Mouse (Mus musculus) gastrocnemius, adult 2 months (tissue): Measurements from ENCODE around the gene Chrna4. TPM values are rescaled to one million over a fixed set of nuclear protein-coding genes. Genes with fewer than 3 reads are reported as not detected.

Source experiments
- DNase-seq: peaks from one replicate; pipeline ENCODE4 v3.0.0; 2022
- H3K27ac ChIP-seq: fragments of 200-600 bp; 2 replicates; pipeline ENCODE4 v1.8.1; 2022; ENCODE audit warnings: mild to moderate bottlenecking
- H3K4me3 ChIP-seq: fragments of 200-600 bp; 2 replicates; pipeline ENCODE4 v1.8.1; 2022; ENCODE audit warnings: mild to moderate bottlenecking, moderate library complexity
- CTCF ChIP-seq: fragments of 200-600 bp; IDR thresholded peaks from 2 replicates; pipeline ENCODE4 v1.8.1; 2022; ENCODE audit warnings: antibody characterized with exemption, mild to moderate bottlenecking, moderate library complexity
- intact Hi-C: fragments of 180-260 bp; cut with DNase I; formaldehyde crosslinking; loops from one replicate; pipeline ENCODE4 v1.15.1; 2025
- total RNA-seq, 2 experiments: library from RNA; stranded (reverse); gene quantifications; 2 replicates each; pipeline ENCODE4 v1.2.3; 2021

The Chrna4 gene
- total RNA-seq, 2 experiments from 2014 or later: not detected

GRCm38 (mm10) chr2:181058193-181058592 lies 14.8 kb upstream of the Chrna4 start:
- no peak for DNase-seq
- intact Hi-C loops: no loop called here
- Histone ChIP-seq H3K27ac (no peak overlapping the region), H3K4me3 (no peak overlapping the region)
- no peak for TF ChIP-seq CTCF

- DNase-seq: no peak
- H3K4me3 ChIP-seq: no peak overlapping the region
- TF ChIP-seq CTCF: no peak
- H3K27ac ChIP-seq: no peak overlapping the region
- intact Hi-C loops: no loop called here
These were observed 14.0 kb upstream of the Chrna4 start for GRCm38 (mm10) chr2:181057341-181057740.

GRCm38 (mm10) chr2:181052171-181052570 lies 8.8 kb upstream of the Chrna4 start:
- Histone ChIP-seq H3K27ac (no peak overlapping the region), H3K4me3 (no peak overlapping the region)
- intact Hi-C loops: no loop called here
- DNase-seq: no peak
- no peak for TF ChIP-seq CTCF

DNA sequence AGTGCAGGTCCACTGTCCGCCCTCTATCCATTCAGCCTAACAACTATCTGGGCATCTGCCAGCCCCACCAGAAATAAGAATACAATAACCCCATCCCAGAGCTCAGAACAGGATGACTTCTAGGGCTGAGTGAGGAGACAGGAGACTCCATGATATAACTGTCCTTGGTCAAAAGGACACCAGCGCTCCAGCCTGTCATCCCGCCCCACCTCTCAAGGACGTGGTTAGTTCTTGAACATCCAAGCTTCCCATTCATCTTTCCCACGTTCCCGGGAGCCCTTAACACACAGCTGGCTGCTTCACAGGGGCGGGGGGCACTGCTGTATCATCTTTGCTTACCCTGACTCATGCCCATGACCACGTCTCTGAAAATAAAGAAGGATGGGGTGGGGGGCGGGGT lies 5.6 kb upstream of the Chrna4 start:
- no peak for DNase-seq
- Histone ChIP-seq H3K4me3 (no peak overlapping the region), H3K27ac (no peak overlapping the region)
- TF ChIP-seq CTCF: no peak
- intact Hi-C loops: no loop called here

DNA sequence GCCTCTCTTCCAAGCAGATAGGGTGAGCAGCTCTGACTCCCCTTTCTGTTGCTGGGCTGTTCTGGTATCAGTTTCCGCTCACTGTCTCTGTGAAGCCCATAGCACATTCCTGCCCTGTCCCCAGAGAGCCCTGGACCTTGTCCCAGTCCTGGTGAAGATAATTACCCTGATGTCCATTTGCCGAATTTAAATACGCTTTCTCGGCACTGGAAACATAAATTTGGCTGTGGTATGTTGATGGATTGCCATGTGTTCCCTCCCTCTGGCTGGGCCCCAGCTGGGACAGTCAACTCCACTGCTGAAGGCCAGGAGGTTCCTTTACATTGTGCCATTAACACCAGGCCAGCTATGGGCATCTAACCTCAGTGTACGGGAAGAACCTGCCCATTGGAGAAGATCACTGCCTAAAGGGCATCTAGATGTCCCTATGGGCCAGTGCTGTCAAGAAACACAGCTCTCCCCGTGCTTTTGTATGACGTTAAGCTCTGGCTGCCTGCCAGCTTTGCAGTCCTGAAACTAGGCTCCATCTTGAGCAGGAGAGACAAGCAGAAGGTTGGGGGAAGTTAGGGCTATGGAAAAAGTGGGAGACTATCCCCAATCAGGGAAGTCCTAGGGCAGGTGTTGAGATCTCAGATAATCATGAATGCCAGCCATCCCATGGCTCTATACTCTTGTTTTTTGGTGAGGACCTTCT lies 5.1 kb upstream of the Chrna4 start:
- Histone ChIP-seq H3K4me3 (no peak overlapping the region), H3K27ac (no peak overlapping the region)
- DNase-seq: peak; percentile 33
- no peak for TF ChIP-seq CTCF
- intact Hi-C loops: no loop called here

DNA sequence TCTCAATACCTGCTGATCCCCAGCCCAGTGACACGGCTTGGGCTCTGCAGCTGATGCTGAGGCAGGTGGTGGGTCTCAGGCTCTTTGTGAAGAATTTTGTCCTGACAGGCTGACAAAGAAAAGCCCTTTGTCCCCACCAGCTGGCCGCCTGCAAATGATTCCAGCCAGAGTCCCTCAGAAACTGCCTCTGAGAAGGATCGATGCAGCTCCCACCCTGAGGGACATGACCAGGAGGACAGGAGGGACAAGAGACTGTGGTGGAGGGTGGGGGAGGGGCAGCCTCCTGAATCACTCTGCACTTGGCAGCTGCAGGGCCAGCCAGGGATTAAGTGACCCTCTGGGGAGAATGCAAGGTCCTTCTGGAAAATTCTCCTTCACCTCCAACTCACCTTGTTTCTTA lies 655 bp upstream of the Chrna4 start:
- intact Hi-C loops: no loop called here
- TF ChIP-seq CTCF: no peak
- DNase-seq: no peak
- H3K27ac ChIP-seq: no peak overlapping the region
- H3K4me3 ChIP-seq: no peak overlapping the region

DNA sequence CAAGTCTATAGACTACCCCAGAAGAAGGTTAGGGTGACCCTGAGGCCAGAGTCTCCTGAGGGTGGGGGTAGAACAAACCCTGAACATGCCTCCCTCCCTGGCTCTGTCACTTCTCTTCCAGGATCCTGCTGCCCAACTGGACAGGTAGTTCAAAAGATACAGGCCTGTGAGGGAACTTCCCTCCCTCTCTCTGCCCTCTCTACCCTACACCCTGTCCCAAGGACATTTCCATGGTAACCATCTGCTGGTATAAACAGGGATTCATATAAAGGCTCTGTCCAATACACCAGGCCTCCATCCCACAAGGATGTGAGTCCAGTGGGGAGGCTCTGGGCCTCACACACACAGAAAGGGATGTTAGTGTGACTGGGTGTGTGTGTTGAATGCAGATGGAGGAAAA lies 970 bp downstream of the Chrna4 start:
- no peak for TF ChIP-seq CTCF
- Histone ChIP-seq H3K27ac (no peak overlapping the region), H3K4me3 (no peak overlapping the region)
- intact Hi-C loops: no loop called here
- DNase-seq: no peak

- no peak for TF ChIP-seq CTCF
- Histone ChIP-seq H3K4me3 (no peak overlapping the region), H3K27ac (no peak overlapping the region)
- intact Hi-C loops: no loop called here
- no peak for DNase-seq
These were observed 1.4 kb downstream of the Chrna4 start for GRCm38 (mm10) chr2:181041941-181042340.

- Histone ChIP-seq H3K27ac (no peak overlapping the region), H3K4me3 (peak overlapping the region; percentile 75)
- TF ChIP-seq CTCF: no peak
- DNase-seq: no peak
- intact Hi-C loops: no loop called here
These were observed 4.0 kb downstream of the Chrna4 start for GRCm38 (mm10) chr2:181039356-181039680.

DNA sequence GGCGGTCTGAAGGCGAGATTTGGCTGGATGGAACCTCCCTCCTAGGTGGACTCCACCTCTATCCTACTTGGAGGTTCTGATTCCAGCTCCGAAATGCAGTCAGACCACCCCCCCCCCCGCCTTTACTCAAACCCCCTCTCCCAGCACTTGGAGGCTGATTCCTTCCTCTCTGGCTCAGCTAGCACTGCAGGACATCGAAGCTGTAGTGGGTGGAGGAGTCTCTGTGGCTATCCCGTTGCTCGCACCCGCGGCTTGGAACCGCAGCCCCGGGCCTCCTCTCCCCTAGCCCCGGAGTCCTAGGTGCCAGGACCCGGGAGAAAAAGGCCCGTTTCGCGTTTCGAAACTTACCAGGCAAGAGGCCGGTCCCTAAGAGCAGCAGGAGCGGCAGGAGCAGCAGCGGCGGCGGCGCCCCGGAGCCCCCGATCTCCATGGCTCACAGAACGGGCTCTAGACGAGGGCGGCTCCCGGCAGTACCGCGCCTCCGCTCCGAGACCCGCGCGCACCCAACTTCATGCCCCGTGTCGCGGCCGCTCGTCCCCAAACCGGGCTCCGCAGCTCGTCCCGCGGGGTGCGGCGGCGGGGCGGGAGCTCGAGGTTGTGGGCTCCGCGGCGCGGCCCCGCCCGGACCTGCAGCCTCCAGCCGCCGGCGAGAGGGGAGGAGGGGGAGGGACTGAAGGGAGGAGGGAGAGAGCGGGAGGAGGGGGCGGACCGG lies 4.5 kb downstream of the Chrna4 start:
- TF ChIP-seq CTCF: no peak
- intact Hi-C loops: no loop called here
- H3K27ac ChIP-seq: no peak overlapping the region
- DNase-seq: peak; percentile 40
- peak overlapping the region; percentile 75 for H3K4me3 ChIP-seq

- DNase-seq: no peak
- no peak overlapping the region for H3K27ac ChIP-seq
- no peak for TF ChIP-seq CTCF
- intact Hi-C loops: no loop called here
- no peak overlapping the region for H3K4me3 ChIP-seq
These were observed 6.8 kb downstream of the Chrna4 start for GRCm38 (mm10) chr2:181036561-181036960.

DNA sequence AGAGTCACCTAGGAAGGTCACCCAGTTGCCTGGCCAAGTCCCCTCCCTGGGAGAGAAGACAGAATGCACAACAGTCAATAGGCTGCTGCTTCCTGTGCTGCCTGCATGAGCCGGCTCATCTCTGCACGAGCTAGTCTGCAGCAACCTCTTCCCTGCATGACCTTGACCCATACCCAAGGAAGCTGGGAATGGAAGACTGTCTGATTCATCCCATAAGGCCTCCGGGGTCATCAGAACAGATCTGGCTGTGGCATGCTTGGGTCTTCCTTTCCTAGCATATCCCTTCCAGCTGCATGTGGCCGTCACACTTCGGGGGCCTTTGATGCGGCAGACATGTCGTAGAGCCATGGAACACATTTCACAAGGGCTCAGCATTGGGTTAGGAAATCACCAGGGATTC lies 8.2 kb downstream of the Chrna4 start:
- DNase-seq: no peak

GRCm38 (mm10) chr2:181033310-181033709 lies 10.0 kb downstream of the Chrna4 start:
- intact Hi-C loops: no loop called here
- Histone ChIP-seq H3K4me3 (no peak overlapping the region), H3K27ac (no peak overlapping the region)
- no peak for TF ChIP-seq CTCF
- DNase-seq: no peak

More for the DNA sequence above, 8.2 kb downstream of the Chrna4 start:
- no peak overlapping the region for H3K27ac ChIP-seq
- TF ChIP-seq CTCF: no peak
- intact Hi-C loops: no loop called here
- no peak overlapping the region for H3K4me3 ChIP-seq

GRCm38 (mm10) chr2:181032407-181032806 lies 10.9 kb downstream of the Chrna4 start:
- Histone ChIP-seq H3K27ac (no peak overlapping the region), H3K4me3 (no peak overlapping the region)
- intact Hi-C loops: no loop called here
- peak; percentile 70 for DNase-seq
- peak; percentile 39 for TF ChIP-seq CTCF
